Mouse (Mus musculus) gastrocnemius, postnatal 14 days (tissue): ENCODE measurements at regions not wholly inside any gene's neighbourhood (a gene's known extent, or its start where the extent isn't known, plus 50 kb on each side); places are given as distances from the start of the nearest gene placed in this dataset.

ENCODE experiments used
- DNase-seq: peaks from one replicate; pipeline ENCODE4 v3.0.0; 2021; ENCODE audit warnings: mixed read lengths
- intact Hi-C: fragments of 180-260 bp; cut with DNase I; formaldehyde crosslinking; loops from one replicate; pipeline ENCODE4 v1.15.1; 2025; ENCODE audit warnings: low total_unique reads

DNA sequence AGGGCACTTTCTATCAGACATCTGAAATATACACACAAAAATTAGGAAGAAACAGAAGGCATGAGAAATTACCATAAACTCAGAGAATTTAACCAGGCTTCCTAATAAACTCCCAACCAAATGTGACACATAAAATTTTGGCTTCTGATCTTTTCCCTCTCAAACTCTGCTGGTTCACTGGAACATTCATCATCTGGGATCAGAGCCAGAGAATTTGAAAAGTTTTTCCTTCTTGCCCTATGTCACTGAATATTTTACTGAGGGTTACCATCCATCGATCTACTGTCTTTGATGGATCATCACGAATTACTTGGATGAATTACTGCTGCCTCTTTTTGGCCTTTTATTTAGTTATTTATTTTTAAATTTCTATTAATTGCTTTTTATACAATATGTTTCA lies 221.4 kb upstream of the Tbx18 start:
- intact Hi-C loops, result no loop called here

DNA sequence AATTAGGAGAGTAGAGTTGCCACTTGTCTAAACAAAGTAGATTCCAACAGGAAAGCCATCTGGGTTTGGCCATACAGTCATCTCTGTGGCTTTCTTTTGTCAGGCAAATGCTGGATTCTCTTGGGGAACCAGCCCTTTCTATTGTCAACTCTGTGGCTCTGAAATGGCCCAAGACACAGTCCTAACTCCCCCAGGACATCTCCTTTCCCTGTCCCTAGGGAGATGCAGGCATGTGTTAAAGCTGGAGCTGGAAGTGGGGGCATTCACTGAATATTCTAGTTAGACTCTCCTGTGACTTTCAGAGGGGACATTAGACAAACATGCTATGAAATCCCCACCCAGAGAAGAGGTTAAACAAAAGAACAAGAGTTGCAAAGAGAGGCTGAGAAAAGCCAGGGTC lies 223.9 kb upstream of the Tbx18 start:
- intact Hi-C loops, result no loop called here
- DNase-seq, result no peak

More for the DNA sequence above, 221.4 kb upstream of the Tbx18 start:
- DNase-seq, result no peak

DNA sequence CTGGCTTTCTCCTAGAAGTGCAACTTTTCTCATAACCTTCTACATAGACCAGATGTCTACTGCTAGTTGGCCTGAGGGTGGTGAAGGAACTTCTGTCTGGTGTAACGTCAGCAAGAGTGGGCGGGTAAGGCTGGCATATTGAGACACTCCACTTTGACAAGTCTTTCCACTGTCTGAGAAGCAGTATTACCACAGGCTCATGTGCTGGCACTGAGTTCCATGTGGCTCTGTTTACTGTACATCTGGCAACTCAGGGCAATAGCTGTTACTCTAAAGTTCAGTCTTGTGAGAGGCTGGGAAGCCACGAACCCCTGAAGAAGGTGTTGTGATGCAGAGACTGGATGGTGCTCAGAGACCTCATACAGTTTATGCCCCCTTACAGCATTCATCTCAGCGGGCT lies 230.7 kb upstream of the Tbx18 start:
- intact Hi-C loops, result no loop called here
- DNase-seq, result no peak

DNA sequence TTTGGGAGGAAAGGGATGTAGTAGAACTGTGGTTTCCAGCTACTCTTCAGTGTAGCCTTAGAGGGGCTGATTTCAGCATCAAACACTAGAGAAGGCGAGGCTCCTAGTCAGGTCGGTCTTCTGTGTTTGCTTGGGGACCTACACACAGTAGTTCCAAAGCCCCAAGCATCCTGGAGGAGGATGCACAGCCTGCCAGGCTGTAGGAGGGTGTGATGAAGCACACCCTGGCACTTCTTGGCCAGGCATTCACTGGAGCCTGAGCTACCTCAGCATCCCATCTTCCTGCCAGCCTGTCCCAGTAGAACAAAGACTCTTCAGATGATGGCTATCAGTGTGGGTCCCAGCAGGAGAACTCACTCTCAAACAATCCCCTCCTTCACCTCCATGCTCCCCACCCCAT lies 233.4 kb upstream of the Tbx18 start:
- intact Hi-C loops, result no loop called here
- no peak for DNase-seq

DNA sequence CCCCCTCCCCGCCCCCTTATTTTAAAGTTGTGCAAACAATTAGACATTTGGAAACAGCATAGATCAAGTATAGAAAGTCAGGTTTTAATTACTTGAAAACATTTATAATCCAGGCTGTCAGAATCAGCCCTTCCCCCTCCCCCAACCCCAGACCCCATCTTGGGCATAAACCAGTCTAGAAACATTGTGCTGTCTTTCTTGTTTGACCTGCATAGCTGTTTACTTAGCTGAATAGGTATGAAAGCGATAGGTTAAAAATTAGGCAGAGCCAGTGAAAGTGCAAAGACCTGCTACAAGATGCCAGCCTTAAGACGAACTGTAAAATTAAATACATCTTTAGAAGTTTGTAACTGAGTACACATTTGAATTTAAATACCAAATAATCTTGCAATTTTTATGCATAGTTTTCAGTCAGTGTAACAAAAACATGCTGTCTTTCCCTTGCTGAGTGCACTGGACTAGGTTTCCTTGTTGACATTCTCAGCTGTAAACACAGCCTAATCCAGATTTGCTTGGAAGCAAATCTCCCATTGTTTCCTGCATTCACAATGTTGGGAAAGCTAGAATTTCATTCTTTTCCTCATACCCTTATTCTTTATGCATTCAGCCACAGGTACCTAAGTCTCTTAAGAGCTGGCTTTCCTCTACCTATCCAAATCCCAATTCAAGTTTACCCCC lies 234.2 kb upstream of the Tbx18 start:
- no peak for DNase-seq
- intact Hi-C loops, result no loop called here

DNA sequence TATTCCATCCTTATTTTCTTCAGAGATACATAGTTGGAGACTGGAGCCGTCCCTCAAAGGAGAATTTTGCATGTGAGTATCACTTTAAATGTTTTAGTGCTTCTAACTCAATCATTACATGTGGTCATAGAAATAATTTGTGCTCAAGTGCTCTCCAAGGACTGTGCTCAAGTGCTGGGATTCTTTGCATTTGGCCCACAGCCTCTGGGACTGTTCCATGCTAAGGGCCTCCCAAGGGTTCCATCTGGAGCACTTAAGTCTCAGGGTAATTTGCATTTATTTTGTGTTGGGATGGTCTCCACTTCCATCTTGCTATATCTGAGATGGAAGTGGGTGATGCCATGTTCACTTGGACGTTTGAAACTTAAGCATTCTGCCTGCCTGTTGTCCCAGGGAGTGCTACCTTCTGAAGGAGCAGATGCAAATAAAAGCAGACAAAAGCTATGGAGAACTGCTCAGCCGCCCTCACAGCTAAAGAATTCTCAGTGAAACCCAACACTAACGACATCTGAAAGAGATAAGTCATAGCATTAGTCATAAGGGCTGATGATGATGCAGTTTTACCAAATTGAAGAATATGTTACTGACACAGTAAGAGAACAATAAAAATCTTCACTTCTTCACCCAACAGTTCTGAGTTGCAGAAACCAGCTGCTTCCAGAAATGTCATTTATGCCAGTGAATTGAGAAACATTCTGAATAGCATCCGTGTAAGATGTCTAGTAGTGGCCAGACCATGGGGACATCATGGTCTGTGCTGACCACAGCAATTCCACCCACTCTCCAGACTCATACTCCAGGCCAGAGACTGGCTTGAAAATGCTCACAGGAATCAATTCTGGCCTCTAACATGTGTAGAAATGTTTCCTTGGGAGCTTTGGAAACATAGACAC lies 237.4 kb upstream of the Tbx18 start:
- intact Hi-C loops, result no loop called here
- peak; percentile 32 for DNase-seq

DNA sequence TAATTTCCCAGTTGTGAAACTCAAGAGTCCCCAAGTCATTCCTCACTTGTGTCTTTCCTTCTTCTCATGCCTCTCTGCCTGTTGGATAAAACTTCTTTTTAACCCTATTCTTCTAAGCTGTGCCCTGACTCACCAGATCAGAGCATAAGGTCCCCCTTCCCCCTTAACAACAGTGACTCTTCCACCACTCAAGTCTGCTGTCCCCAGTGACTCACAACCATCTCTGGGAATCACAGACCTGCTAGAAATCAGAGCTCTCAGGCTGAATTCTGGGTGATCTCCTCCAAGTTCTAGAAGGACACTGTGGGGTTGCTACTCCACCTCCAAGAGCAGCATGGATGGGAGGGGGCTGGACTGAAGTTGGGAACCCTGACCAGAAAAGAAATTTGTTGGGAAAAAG lies 239.5 kb upstream of the Tbx18 start:
- DNase-seq, result no peak
- intact Hi-C loops, result no loop called here

DNA sequence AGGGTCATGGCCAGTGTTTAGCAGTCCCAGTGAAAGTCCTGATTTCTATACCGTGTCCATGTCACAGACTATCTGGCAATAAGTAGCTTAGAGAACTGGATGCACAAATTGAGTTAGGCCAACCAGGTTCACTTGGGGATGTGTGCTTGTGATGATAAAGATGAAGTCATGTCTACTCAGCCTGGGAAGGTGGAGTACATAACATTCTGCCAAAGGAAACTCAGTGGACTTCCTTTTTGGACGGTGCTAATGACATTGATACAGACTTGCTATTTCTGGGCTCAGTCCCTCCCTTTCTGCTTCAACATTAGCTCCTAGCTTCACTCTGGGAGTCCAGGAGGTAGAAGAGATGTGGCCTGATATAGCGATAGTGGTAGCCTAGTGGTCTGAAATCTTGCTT lies 240.7 kb upstream of the Tbx18 start:
- DNase-seq, result no peak
- intact Hi-C loops, result no loop called here

DNA sequence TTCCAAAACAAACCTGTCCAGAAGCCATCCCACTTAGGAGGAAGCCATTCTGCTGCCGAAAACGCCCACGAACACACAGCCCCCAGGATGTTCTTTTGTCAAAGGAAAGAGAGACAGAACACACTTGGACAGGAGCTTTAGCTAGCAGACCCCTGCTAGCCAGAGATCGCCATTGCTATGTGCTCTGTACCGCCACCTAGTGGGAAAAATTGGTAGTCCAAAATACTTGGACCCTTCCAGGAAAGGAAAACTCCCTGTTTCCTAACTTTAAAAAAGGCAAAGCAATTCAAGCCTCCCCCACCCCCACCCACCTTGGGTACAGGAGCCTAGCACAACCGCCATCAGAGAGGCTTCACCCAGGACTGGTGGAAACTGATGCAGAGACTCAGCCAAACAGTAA lies 242.5 kb upstream of the Tbx18 start:
- intact Hi-C loops, result no loop called here
- peak; percentile 8 for DNase-seq

DNA sequence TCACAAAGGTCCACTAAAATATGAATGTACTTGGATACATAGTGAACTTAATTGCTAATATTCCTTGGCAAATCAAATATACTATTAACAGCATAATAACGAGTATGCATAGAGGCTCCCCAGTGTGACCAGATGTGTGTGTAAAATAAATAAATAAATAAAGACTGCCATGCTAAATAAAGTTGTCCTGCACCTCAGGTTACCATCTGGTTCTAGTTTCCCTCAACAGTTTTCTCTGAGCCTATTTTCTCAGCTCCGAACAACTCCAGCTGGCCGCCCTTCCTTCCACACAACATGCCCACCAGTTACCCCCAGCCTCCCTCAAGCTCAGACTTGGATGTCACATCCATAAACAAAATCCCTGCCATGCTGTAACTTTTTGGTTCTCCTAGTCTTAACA lies 253.8 kb upstream of the Tbx18 start:
- intact Hi-C loops, result no loop called here
- no peak for DNase-seq

DNA sequence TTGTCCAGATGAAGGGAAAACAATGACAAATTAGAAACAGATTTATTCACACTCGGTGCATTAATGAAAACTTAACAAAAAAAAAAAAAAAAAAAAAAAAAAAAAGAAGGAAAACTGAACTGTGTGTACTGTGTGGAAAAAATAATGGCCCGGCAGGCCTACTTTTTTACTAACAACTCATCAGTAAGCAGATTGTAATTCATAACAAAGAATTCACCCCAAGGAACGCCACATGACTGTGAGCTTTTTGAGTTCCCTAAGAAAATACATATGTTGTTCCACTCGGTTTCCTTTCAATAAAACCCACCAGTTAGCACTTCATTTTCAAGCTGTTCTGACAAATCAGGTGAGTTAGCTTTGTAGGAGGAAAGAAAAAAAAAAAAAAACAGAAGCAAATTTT lies 254.4 kb upstream of the Tbx18 start:
- DNase-seq, result no peak
- intact Hi-C loops, result no loop called here

DNA sequence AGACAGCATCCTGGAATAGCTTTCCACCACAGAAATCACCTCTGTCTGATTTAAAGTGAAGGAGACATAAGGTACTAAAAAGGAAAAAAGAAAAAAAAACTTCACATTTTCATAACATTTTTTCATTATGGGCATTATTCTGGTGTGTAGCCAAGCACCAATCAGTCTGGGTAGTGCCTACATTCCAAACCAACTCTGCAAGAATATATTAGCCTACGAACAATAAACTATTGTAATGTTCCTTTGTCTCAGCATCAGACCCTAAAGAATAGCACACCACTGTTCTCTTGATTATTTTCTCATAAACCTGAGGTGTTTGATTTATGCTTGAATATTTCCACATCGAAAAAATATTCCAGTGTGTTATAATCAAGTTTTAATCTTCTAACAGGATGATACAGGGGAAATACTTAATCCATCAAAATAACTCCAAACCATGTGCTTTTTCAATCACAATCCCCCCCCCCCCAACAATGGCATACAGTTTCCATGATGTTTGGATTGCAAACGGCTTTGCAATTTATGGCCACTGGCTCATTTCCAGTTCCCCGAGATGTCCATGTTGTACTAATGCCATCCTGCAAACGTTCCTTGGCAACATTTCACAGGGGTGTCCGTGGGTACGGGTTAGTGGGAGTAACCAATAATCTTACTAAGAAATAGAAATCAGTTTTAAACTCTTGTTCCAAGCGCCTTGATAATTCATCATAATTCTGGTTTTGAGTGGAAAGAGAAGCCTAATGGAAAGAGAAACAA lies 275.1 kb upstream of the Tbx18 start:
- intact Hi-C loops, result no loop called here
- no peak for DNase-seq

DNA sequence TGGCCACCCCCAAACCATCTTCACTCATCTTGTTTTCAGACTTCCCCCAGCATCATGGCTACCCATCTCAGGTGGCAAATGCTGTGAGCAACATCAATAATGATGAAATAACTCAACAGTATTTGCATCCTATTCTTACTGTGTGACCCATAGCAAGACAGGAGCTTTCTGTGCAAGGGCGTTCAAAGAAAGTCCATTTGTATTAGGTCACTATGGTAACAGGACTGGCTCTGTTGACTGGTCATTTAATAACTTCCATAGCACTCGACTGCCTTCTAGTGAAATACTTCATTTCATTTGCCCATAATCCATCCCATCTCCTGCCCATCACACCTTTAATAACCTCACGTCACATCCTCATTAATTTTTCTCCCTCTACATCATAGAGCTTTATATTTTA lies 292.7 kb upstream of the Tbx18 start:
- intact Hi-C loops, result no loop called here
- DNase-seq, result no peak

DNA sequence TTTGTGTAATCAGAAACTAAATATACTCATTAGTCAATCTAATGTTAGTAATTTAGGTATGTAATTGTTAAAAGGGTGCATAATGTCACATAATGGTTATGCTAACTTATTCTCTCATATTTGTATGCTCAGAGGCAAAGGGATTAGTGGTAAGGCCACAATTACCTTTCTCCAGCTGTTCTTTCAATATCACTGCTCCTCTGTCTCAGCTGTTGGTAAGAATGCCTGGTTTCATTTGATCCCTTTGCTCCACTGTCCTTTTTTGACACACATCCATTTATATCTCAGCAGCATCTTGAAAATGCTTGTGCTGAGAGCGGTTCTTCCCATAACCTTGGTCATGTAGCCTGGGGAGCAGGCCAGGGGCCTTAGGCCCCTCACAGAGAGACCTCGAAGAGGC lies 294.9 kb upstream of the Tbx18 start:
- no peak for DNase-seq
- intact Hi-C loops, result no loop called here

DNA sequence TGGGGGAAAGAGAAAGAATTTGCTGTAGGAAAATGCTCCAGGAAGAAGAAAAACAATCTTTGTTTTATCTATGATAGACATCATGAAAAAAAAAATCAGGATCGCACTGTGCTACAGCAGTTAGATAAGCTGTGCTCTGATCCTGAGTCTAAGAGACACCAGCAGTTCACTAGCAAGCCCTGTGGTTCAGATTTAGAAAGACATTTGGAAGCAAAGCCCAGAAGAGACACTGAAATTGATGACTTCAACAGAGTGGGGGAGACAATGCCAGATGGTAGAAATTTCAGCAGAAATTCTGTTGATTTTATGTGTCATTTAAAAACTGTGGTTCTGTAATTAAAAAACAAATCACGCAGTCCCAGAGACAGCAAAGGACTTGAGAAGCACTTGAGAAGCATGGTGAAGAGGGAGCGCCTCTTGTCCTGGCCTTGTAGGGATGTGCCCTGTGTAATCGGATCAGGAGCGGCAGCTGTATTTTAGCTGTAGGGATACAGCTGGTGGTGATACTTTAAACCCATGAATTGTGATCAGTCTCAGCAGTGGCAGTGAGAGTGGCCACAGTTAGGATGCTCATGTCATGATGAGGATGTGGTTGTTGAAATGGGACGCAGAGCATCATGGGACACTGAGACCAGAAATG lies 296.4 kb upstream of the Nt5e start:
- intact Hi-C loops, result no loop called here
- no peak for DNase-seq

DNA sequence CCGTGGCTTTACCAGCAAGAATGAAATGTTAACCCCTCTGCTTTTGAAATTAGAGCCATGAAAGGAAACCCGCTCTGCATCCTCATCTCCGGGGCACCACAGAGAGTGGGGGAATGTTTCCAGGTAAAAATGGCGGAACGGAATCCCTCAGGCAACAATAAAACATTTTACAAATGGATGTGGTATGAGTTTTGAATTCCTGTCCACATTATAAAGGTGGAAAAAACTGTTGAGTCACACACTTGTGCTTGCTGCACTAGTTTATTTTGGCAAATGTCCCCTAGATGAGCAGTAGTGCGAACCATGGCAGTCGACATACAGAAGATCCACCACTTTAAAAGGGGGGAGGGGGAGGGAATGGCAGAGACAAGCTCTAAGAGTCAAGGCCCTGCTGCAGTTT lies 289.4 kb upstream of the Nt5e start:
- DNase-seq, result no peak
- intact Hi-C loops, result no loop called here

DNA sequence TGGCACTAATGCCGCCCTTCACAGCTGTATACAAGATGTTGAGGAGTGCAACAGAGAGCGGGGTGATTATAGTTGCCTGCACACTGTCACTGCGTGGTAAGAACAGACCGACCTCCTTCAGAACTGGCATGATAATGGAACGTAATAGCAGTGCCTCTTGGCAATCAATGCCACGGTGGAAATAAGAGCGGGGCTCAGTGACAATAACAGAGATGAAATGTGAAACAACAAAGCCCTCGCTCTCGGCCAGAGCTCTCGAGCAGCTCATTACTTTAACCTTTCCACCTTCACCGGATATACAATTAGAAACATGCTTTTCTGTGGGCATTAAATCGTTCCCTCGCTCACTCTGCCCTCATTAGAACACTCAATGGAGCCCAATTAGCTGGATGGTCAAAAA lies 277.7 kb upstream of the Nt5e start:
- no peak for DNase-seq
- intact Hi-C loops, result no loop called here

DNA sequence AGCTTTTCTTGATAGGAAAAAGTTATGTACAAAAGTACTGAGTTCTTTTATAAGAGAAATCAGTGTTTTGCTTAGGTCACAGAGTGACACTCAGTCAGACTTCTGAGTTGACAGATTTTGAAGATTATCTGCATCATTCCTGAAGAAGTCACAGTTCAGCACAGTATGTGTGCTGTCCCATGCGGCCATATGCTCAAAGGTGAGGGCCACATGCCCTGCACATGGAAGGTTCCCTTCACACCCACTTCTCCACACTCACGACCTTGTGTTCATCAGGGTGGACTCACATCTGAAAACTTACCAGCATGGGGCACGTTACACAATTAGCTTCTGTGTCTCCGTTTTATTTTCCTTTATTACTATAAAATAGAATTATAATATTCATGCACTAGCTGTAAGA lies 277.2 kb upstream of the Nt5e start:
- intact Hi-C loops, result no loop called here

DNA sequence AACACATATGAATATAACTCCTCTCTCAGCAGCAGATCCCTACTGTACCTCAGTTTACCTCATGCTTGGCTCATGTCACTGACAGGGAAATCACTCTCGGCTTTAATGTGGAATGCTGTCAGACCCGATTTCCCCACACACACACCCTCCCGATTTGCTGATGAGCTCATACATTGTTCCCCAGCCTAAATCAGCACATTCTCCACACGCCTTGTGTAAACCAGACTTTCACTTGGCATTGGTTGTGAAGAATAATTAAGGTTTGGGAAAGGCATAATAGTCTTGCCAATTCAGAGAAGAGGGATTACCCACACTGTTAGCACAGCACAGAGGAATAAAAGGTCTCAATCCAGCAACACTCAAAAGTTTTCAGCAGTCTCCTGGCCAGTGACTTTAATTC lies 268.4 kb upstream of the Nt5e start:
- intact Hi-C loops, result no loop called here
- DNase-seq, result no peak

More for the DNA sequence above, 277.2 kb upstream of the Nt5e start:
- DNase-seq, result no peak

DNA sequence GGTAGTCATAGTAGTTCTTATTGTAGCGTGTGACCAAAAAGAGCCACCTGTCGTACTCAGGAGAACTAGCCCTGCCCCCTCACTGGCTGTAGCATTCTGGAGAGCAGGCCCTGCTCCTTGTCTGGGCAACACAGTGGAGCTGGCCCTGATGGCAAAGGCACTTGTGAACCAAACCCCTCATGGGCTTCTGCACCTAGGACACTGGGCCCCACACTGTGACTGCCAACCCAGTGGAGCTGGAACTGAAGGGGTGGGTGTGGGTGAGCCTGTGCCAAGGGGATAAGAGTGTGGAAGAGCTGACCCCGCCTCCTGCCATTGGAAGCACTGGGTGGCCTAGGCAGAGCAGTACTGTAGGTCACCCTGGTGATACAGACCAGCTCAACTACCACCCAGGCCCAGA lies 268.0 kb upstream of the Nt5e start:
- intact Hi-C loops, result no loop called here
- no peak for DNase-seq
